Mouse (Mus musculus) gastrocnemius, adult 18-20 months (tissue): ENCODE measurements around the gene Tgfb3. TPM values are rescaled to one million over a fixed set of nuclear protein-coding genes. Genes with fewer than 3 reads are reported as not detected.

Experiments used
- DNase-seq: peaks from one replicate; pipeline ENCODE4 v3.0.0; 2021; ENCODE audit warnings: low spot score
- total RNA-seq, 2 experiments: library from RNA; stranded (reverse); gene quantifications; 2 replicates each; pipeline ENCODE4 v1.2.3; 2021

Gene Tgfb3
- total RNA-seq, 2 experiments from 2014 or later = 41.9 to 54.3 TPM

DNA sequence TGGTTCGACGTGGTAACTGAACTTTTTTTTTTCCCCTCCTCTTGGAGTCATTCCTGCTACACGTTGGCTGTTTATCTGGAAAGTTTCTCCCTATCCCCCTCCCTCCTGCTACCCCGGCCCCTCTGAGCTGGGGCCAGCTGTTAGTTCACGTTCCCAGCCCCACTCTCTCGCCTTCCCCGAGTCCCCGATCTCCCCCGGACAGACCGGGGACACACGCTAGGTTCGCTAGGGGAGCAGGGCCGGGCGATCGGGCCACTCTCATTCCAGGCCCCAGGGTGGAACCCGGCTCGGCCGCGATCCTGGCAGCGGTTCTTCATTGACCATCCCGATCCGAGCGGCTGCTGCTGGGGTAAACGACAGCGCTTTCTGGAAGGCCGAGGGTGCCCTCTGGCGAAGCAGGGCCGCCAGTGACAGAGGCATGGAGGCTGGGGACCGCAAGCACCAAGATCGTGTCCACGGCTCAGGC lies 394 bp upstream of the Tgfb3 start:
- DNase-seq = peak; percentile 95

DNA sequence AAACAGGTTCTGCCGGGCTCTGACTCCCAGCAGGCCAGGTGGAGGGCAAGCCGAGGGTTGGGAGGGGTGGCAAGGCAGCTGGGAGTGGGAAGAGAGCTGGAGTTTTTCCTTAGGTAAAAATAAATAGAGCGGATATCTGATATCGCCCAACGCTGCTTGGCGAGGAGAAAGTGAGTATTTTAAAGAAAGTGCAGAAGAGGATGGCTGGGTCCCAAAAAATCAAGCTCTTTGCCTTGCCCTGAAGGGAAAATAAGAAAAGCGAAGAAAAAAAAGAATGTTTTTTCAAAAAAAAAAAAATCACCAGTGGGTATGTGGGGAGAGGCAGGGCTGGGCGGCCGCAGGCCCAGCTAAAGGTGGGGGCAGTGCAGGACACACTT lies 677 bp downstream of the Tgfb3 start:
- DNase-seq = no peak

DNA sequence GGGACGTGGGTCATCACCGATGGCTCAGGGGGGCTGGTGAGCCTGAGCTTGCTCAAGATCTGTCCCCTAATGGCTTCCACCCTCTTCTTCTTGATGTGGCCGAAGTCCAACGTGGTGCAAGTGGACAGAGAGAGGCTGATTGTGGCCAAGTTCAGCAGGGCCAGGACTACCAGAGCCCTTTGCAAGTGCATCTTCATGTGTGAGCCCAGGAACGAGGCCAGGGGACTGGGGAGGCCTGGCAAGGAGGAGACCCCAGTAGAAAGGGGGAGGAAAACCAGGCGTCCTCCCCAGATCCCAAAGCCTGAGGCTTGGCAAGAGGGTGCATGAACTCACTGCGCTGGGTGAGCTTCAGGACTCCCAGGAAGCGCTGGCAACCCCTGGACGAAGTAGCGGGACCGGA lies 1.1 kb downstream of the Tgfb3 start:
- DNase-seq = no peak

DNA sequence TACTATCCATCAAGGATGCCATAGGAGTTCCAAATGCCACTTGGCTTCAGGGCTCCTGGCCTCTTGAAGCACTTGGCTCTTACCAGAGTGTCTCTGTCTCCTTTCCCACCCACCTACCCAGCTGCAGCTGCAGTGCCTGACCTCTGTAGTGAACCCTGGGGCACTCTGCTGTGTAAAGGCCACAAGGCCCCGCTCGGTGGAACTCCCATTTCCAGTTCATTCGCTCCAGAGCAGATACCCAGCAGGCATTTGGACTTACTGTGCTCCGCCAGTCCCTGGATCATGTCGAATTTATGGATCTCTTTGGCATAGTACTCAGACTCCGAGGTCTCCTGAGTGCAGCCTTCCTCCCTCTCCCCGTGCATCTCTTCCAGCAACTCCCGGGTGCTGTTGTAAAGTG lies 1.5 kb downstream of the Tgfb3 start:
- DNase-seq = no peak

DNA sequence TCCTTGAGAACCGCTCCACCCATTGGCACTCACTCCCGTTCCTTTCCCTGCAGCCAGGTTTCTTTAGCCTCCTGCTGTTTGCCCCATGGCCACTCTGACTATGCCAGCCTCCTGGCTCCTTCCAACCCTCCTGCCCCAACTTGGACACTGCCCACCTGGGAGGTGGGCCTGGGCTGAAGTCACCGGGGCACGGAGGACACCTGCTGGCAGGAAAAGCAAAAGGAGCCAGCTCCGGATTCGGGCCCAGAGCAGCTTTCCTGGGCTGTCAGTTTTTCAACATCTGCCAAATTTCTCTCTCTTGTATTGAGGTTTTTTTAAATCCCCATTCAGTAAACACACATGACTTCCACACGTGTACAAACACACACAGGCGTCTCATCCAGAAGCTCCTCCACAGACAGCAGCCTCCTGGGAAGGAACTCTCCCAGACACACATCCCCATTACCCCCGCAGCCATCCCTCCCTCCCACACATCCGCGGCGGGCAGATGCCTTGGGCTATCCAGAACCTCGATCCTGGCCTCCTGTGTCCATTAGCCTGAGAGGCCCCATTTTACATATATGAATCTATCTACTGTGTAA lies 2.4 kb downstream of the Tgfb3 start:
- peak; percentile 50 for DNase-seq

DNA sequence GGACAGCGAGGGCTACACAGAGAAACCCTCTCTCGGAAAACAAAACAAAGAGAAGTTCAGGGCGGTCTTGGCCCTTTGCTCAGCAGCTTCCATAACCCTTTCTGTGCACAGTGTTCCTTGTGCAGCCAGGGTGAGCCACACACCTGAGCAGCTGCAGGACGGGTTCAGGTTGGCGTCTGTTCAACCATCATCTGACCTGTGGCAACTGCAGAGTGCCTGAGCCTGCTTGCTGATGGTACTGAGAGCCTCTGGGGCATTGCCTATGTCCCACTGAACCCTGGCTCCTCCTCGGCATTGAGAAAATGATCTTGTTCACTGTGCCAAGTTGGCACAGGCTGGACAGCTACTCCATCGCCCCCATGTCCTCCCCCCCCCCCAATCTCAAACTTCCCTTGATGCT lies 3.5 kb downstream of the Tgfb3 start:
- no peak for DNase-seq

DNA sequence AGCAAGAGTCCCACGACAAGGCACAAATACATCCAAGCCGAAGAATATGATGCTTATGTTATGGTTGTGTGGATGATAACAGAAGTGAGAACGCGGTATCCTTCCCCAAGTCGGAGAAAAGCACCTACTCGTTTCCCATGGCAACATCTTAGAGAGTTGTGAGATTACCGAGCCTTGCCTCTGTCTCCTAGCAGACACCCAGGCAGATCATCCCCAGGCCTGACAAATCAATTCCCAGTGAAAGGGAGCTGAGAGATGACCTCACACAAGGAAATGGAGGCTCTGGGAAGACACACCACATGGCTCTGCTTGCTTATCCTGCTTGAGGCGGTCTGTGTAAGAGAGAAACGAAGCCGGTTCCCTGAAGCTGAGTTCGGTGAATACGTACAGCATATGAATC lies 4.2 kb downstream of the Tgfb3 start:
- no peak for DNase-seq

DNA sequence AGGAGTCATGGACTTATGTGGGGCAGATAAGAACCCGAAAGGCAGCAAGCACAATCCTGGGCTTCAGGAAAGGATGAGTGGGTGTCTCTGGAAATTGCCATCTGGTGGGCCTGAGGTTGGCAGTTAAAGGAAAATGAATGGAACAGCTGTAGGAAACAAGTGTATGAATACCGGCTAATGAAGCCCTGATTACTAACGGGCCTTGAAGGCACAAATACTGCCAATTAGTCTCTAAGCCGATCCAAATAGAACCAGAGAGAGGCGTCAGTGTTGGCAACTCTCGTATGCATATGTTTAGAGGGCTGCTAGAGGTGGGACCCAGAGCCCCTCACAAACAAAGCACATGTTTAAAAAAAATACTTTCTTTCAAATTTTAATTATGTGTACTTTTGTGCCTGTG lies 7.4 kb downstream of the Tgfb3 start:
- DNase-seq = no peak

DNA sequence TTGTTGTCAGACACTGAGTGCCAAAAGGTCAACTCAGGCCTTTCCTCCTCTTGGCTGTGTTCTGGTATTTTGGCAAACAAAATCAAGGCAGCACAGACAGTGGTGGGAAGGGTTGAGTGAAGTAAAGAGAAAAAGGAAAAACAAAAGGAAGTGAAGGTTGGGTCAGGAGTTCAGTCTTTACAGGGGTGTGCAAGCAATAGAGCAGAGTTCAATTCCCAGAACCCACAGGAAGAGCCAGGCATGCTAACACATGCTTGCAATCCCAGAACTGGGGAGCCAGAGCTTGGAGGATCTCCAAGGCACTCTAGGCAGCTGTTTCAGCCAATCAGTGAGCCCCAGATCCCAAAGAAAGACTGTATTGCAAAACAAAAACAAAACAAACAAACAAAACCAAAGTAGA lies 14.0 kb downstream of the Tgfb3 start:
- no peak for DNase-seq

DNA sequence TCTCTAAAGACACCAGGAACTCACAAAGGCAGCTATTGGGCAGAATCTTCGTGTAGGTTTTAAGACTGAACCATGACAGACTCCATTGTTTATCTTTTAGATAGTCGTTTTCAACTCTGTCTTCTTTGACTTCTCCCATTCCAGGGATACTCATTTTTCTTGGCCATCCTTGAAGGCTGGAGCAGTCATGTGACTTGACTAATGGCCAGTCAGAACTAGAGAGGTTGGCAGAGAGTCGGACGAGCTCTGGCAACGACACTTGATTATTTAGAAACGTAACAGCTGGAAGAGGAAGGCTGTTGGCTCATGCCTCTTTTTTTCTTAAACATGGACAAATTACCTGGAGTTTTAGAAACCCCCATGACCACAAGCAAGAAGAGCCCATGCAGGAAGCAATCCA lies 19.5 kb downstream of the Tgfb3 start:
- DNase-seq = no peak

DNA sequence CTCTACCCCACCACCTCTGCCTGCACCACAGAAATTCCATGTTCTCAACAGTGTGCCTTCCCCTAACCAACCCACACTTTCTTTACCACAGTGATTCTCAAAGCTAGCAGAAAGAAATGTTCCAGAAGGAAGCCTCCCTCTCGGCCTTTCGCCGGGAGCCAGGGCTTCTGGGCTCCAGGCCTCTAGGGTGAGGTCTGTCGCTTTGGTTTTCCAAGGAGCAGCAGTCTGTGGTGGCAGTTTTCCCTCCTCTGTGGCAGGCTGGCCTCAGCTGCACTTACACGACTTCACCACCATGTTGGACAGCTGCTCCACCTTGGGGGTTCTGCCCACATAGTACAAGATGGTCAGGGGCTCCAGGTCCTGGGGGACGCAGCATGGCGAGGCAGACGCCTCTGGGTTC lies 21.3 kb downstream of the Tgfb3 start:
- DNase-seq = no peak

DNA sequence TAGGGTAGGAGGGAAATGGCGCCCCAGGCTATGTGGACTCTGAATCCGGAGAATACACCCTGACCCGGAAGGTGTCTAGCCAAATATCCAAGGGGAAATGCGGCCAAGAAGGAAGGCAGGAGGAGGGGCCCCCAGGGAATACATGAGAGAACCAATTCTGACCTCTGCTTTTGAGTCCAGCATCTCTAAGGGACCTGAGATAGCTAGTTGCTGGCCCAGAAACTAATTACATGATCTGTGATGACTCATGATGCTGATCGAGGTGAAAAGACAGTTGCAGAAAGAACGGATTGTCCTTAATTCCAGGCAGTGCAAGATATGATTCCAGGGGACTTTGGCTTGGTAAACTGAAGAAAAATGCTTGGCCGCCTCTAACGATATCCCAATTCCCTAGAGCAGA lies 21.9 kb downstream of the Tgfb3 start:
- DNase-seq = peak; percentile 33

DNA sequence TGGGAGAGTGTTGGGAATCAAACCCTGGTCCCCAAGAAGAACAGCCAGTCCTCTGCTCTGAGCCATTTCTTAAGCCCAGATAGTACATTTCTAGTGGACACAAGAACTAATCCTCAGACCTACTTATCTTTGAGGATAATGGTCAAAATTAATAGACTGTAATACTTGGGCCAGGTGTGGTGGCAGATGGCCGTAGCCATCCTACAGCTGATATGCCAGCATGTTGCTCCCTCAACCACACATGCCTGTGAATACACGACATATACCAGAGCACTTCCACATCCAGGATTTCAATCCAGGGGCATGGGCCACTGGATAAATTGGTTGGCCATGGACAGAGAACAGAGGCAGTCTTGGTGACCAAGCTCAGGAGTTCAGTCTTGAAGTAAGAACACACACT lies 23.5 kb downstream of the Tgfb3 start:
- no peak for DNase-seq

DNA sequence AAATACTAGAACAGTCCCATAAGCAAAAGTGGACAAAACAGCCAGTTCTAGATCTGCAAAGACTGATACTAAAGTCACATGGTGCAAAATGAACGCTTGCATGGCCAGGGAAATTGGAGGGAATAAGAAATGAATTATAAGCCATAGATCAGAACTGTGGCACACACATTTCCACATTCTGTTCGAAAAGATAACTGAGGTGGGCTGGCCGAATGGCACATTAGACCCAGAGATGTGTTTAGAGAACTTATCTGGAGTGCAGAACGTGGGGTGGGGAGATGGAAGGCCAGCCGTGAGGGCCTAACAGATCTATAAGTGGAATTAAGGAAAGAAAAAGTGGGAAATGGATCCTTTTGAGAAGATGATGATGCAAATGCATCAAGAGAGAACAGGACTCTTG lies 27.4 kb downstream of the Tgfb3 start:
- DNase-seq = no peak

DNA sequence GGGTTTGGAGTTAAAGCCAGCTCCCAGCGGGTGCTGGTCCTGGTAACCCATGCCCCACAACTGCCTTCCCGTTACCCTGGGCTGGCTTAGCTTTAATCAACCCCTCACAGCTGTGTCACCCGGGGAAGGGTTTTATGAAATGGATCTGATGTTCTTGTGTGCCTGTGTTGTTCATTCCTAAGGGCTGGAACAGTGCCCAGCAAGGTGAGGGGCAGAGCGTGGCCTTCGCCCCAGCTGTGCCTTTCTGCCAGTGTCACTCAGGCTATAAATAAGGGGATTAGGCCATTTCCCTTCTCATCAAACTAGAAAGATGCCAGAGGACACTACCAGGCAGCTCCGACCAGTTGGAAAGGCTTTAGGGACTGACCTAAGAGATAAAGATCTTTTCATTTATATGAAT lies 29.0 kb downstream of the Tgfb3 start:
- no peak for DNase-seq

DNA sequence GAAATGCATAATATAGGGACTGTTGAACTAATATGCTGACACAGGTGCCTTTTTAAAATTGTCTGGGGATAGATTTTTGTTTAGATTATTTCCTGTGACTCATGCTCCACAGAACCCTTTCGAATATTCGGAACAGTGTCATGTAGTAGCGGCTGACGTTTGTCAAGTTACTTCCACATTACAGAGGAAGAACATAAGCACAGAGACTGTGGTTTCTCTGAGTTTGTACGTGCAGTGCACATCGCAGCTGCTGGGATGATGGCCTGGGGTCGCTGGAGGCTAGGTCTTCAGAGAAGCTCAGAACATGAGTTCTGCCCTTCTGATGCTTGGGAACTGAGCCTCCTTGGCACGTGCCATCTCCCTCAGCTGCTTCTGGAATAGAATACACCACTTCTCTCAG lies 31.5 kb downstream of the Tgfb3 start:
- no peak for DNase-seq

DNA sequence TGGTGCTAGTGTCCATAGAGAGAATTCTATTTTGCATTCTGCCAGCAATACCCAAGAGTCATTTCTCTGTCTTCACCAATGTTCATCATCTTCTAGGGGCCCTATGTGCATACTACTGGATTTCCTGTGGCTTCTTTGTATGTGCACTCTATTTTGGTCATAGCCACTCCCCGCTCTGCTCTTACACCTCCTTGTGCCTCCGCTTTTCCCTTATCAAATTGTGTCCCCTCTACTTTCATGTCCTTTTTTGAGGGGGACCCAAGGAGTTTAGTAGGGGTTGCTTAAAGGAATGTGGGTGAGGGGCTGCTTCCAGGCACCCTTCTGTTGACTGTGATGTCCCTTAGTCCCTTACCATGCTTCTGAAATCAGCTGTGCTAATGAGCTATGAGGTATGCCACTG lies 32.1 kb downstream of the Tgfb3 start:
- DNase-seq = no peak

DNA sequence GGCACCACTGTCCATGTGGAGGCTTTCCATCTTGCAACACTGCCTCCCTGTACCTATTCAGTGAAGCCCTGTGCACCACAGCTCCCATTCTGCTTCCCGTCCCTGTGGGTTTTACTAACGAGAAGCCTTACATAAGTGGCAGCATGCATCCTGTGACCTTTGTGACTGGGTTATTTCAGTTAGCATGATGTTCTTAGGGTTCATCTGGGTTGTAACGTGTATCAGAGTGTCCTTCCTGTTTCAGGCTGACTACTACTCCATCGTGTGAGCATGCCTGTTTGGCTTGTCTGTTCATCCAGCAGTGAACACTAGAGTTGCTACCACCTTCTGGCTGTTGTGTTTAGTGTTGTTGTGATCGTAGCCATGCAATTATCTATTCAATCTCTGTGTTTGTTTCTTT lies 32.7 kb downstream of the Tgfb3 start:
- no peak for DNase-seq

DNA sequence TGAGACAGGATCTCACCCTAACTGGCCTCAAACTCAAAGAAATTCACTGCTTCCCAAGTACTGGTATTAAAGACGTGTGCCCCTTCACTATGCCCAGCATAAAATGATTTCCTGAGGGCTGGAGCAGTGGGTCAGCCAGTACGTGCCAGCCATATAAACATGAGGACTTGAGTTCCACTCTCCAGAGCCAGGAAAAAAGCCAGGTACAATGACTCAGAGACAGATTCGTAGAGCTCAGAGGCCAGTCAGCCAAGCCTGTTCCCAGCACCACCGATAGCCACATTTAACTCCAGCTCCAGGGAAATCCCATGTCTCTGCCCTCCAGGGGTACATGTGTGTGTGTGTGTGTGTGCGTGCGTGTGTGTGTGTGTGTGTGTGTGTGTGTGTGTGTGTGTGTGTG lies 39.1 kb downstream of the Tgfb3 start:
- no peak for DNase-seq

DNA sequence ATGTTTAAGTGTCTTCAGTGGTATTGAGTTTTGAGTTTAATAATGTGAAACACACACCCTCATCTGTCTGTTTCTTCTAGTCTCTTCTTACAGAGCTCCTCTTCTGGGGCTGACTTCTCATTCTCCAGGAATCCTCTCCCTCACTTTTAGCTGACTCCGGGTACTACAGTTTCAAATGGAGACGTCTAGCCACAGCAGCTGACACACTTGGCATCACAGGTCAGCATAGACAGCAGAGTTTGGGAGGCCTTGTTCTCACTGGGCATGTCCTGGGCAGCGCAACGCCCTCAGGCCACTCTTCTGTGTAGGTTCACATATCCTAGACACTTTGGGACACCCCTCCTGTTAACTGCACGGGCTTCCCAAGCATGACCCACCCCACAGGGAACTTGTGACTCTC lies 39.8 kb downstream of the Tgfb3 start:
- DNase-seq = peak; percentile 34

DNA sequence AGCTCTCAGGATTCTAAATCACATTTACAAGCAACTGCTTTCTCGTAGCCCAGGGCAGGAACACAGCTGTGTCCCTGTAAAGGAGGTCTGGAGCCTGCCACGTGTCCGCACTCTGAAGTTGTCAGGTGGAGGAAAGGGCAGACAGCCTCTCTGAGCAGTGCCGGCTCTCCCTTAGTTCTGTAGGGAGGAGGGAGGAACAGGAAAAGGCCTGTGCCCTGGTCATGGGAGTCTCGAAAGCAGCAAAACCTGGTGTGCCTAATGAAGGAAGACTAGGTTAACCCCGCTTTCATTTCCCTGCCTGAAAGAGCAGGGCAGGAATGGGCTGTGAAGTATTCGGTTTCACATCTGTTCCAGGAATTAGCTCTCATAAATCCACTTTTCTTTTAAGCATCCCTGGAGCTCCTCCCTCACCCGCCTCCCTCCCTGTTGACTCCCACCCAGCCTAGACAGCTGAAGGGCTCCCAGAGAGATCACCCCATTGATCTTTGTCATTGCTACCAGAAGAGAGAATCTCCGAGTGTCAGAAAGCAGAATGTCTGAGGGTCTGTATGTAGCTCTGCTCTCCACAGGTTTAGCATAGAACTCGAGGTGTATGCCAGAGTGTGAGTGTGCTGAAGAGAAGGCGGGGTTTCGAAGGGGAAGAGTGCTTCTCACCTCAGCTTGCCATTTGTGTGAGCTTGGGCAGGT lies 41.5 kb downstream of the Tgfb3 start:
- no peak for DNase-seq

DNA sequence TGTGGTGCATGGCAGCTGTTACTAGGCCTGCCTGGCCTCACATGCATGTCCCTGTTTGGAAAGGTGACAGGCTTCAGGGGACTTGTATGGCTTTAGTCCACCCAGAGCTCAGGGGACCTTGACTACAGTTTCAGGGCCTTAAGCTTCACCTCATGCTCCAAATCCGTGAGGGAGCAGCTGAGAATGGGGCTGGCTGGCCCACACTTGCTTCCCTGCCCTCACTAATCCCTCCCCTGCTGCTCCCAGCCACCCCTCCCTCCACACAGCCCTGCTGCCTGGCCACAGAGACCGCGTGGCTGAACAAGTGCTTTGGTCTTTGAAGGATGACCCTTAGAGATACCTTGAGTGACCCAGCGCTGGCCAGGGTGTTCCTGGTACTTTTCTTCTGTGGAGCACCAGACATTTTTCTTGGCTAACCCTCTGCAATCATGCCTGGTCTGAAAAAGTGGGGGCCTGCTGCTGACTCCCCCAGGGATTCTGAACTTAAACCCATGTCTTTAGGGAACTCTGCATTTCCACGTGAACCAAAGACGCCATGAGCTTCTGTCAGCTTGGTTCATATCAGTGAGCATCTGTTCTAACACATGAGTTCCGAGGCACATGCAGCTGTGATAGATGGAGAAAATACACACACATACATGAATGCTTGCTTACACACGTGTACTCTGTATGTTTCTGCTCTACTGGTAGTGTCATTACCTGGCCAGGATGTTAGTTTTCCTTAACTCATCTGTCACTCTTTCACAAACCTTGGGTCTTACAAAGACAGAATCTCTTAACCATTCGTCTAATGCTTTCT lies 42.3 kb downstream of the Tgfb3 start:
- no peak for DNase-seq

DNA sequence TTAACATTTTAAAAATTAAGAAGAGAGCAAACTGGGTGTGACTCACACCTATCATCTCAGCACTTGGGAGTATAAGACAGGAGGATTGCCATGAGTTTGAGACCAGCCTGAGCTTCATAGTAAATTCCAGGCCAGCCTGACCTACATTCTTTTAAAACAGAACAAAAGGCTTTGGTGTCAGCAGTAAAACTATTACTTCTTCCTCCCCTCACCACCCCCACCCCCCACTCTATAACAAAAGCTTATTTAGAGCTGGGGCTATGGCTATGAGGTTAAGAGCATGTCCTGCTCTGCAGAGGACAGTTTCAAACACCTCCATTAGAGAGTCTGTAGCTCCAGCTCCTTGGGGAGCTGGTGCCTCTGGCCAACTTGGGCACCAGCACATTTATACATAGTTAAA lies 43.3 kb downstream of the Tgfb3 start:
- DNase-seq = no peak
